Mouse (Mus musculus): ENCODE measurements around the gene Mob2. TPM values are rescaled to one million over a fixed set of nuclear protein-coding genes. Genes with fewer than 3 reads are reported as not detected.

Gene Mob2
- polyA plus RNA-seq, 1 experiment from 2014 or later, result 53.0 TPM

DNA sequence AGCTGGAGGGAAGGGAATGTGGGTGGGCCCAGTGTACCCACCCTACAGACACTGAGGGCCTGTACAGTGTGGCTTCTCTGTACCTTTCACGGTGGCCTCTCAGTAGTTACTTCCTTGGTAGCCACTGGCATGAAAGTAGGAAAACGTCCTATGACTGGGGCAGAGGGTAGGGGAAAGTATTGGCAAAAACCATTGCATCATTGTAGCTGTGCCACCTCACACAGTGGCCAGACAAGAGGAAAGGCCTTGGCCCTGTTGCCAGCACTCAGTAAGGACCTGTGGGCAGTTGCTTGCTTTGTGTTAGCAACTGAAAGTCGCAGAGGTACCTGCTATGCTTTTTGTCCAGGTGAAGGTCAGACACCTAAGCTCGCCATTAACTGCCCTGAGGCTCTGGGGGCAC is 66.7 kb downstream of the Mob2 start:
- Histone ChIP-seq H3K27me3 (no peaks in the 10 kb centered on the region), H3K36me3 (peaks cover 100% of the 10 kb centered on the region), H3K9ac (no peak overlapping the region), H3K27ac (no peak overlapping the region), H3K4me3 (no peak overlapping the region), H3K4me1 (replicated peaks) (peaks cover 11% of the 10 kb centered on the region; the same call in 1 of the 2 replicates), H3K4me2 (no peak overlapping the region), H3K9me3 (no peaks in the 10 kb centered on the region)
- WGBS, result 90% methylated on average over 4 of the region's 4 CpGs
- ATAC-seq (ENCODE audit: low FRiP score), result no peak

DNA sequence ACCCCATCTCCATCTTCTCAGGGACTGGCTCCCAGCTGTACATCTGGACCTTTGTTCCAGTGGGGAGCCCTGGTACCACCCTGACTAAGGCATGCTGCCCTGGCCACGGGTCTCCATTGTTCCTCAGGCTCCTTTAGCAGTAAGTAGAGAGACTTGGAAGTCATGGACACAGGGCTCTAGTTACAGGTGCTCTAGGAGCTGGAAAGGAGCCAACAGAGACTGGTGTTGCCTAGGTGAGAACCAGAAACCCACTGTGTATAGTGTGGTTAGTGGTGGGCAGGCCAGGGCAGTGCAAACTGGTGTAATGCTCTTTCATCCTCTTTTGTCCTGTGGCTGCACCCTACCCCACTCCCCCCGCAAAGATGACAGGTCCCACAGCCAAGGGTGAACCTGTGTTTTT is 69.7 kb downstream of the Mob2 start:
- Histone ChIP-seq H3K4me1 (replicated peaks) (peaks cover 11% of the 10 kb centered on the region; the same call in 1 of the 2 replicates), H3K4me3 (no peak overlapping the region), H3K4me2 (no peak overlapping the region), H3K9me3 (no peaks in the 10 kb centered on the region), H3K27me3 (no peaks in the 10 kb centered on the region), H3K27ac (0 out of 2 replicates have a peak overlapping the region, but pooled peaks have one; percentile 35), H3K36me3 (peaks cover 100% of the 10 kb centered on the region), H3K9ac (no peak overlapping the region)
- WGBS, result 78% methylated on average over 2 of the region's 2 CpGs
- no peak for ATAC-seq (ENCODE audit: low FRiP score)

DNA sequence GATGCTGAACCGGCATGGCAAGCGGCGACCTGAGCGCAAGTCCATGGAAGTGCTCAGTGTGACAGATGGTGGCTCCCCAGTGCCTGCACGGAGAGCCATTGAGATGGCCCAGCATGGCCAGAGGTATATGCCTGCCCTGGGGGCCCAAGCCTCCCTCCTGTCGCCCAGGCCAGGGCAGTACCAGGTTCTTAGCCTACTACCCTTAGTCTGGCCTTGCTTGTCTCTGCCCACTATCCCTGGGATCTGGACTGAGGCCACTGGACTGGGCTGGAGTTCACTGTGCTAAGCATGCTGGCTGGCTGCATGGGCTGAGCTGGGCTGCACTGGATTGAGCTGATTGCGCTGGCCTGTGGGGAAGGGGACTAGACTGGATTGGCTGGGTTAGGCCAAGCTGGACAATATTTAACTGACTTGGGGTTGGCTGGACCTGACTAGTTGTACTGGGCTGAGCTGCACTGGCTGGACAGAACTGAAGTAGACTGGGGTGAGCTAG is 72.5 kb downstream of the Mob2 start:
- ATAC-seq (ENCODE audit: low FRiP score), result no peak
- Histone ChIP-seq H3K9me3 (no peaks in the 10 kb centered on the region), H3K9ac (no peak overlapping the region), H3K27me3 (no peaks in the 10 kb centered on the region), H3K4me2 (no peak overlapping the region), H3K4me3 (no peak overlapping the region), H3K36me3 (peaks cover 99% of the 10 kb centered on the region), H3K27ac (no peak overlapping the region), H3K4me1 (replicated peaks) (peaks cover 11% of the 10 kb centered on the region; the same call in 1 of the 2 replicates)
- WGBS, result 79% methylated on average over 7 of the region's 7 CpGs

DNA sequence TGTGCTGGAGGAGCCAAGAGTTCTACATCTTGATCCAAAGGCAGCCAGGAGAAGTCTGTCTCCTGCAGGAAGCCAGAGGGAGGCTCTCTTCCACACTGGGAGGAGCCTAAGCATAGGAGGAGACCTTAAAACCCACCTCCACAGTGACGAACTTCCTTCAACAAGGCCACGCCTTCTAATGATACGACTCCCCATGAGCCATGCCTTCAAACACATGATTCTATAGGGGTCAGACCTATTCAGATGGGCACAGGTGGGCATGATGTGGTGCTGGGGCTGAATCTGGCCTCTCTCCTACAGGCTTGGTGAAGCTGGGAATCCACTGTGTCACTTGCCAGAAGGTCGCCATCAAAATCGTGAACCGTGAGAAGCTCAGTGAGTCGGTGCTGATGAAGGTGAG is 79.6 kb downstream of the Mob2 start:
- Histone ChIP-seq H3K4me3 (no peak overlapping the region), H3K27me3 (no peaks in the 10 kb centered on the region), H3K36me3 (peaks cover 47% of the 10 kb centered on the region), H3K27ac (no peak overlapping the region), H3K4me2 (no peak overlapping the region), H3K4me1 (replicated peaks) (peaks cover 17% of the 10 kb centered on the region), H3K9me3 (no peaks in the 10 kb centered on the region), H3K9ac (no peak overlapping the region)
- WGBS, result 93% methylated on average over 7 of the region's 7 CpGs
- no peak for ATAC-seq (ENCODE audit: low FRiP score)

DNA sequence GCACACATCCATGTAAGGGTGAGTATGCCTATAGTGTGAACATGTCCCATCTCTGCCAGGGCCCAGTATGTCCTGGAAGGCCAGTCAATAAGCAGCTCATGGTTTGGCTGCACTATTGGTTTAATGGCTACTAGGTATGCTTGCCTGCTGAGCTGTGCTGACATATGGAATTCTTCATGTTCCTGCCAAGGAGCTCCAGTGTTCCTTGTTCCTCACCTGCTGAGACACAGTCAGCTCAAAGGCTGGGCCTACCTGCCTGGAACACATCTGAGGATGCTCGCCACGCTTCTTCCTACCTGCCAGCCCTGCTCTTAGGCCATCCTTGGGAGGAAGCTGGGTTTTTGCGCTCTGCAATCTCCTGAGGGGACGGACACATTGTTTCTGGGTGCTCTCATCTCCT is 81.6 kb downstream of the Mob2 start:
- Histone ChIP-seq H3K36me3 (peaks cover 27% of the 10 kb centered on the region), H3K4me2 (no peak overlapping the region), H3K9me3 (no peaks in the 10 kb centered on the region), H3K27ac (no peak overlapping the region), H3K4me3 (no peak overlapping the region), H3K4me1 (replicated peaks) (peaks cover 17% of the 10 kb centered on the region), H3K9ac (no peak overlapping the region), H3K27me3 (no peaks in the 10 kb centered on the region)
- 94% methylated on average over 4 of the region's 4 CpGs for WGBS
- no peak for ATAC-seq (ENCODE audit: low FRiP score)

DNA sequence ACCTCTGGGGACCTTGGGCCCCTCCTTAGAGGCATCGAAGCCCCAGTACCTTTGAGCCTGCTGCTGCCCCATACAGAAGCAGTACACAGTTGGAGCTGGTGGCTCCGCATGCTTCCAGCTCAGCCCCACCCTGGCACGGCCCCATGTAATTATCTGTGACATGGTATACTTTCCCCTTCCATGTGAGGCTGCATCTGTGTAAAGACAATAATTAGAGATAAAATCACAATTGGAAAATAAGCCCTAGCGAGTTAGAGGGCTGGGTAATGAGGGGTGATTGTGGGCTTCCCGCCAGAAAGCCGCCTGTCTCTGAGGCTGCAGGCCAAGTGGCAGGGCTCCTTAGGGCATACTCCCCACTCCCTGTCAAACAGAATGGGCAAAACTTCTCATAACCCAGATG is 82.9 kb downstream of the Mob2 start:
- Histone ChIP-seq H3K9me3 (no peaks in the 10 kb centered on the region), H3K36me3 (peaks cover 16% of the 10 kb centered on the region), H3K27ac (peak overlapping the region; percentile 55; the same call in 1 of the 2 replicates), H3K4me2 (no peak overlapping the region), H3K27me3 (no peaks in the 10 kb centered on the region), H3K9ac (no peak overlapping the region), H3K4me1 (replicated peaks) (peaks cover 22% of the 10 kb centered on the region), H3K4me3 (no peak overlapping the region)
- 64% methylated on average over 6 of the region's 6 CpGs for WGBS
- peak; percentile 31; the same call in 1 of the 2 replicates for ATAC-seq (ENCODE audit: low FRiP score)

DNA sequence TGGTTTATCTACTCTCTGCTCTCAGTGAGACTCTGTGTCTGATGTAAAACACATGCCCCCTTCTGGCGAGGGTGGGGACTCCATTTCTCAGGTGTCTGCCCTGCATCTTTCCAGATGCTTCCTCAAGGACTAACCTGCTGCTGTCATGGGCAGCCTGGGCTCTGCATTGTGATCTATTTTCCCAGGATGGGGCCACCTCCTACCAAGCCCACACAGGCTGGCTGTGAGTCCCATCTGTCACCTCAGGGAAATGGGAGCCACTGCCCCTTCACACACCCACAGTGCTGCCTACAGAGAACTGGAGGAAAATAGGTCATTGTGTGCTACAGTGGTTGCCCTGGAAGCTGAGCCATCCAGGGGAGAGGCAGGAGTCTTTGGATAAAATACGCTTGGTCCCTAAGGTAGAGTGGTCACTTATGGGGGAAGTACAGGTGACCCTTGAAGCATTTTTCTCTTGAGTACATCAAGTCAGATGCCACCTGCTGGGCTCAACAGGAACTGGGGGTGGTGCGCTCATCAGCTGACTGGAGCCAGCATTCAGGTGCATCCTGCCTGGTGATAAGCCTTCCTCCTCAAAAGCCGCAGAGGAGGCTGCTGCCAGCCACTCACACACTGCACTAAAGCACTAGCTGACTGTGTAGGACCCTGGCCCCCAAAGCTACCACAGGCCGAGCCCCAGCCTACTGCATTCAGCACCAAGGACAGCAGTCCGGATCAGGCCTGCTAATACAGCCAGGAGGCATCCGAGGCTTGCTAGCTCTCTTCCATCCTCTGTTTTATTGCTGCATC is 87.8 kb downstream of the Mob2 start:
- H3K4me3 ChIP-seq, result no peak overlapping the region
- H3K9me3 ChIP-seq, result no peaks in the 10 kb centered on the region
- H3K27ac ChIP-seq, result no peak overlapping the region
- peaks cover 58% of the 10 kb centered on the region for H3K4me1 ChIP-seq (replicated peaks)
- 46% methylated on average over 7 of the region's 7 CpGs for WGBS
- H3K9ac ChIP-seq, result no peak overlapping the region
- no peak overlapping the region for H3K4me2 ChIP-seq
- no peak; the same call in 1 of the 2 replicates for ATAC-seq (ENCODE audit: low FRiP score)
- H3K27me3 ChIP-seq, result no peaks in the 10 kb centered on the region
- no peaks in the 10 kb centered on the region; the same call in 1 of the 2 replicates for H3K36me3 ChIP-seq

DNA sequence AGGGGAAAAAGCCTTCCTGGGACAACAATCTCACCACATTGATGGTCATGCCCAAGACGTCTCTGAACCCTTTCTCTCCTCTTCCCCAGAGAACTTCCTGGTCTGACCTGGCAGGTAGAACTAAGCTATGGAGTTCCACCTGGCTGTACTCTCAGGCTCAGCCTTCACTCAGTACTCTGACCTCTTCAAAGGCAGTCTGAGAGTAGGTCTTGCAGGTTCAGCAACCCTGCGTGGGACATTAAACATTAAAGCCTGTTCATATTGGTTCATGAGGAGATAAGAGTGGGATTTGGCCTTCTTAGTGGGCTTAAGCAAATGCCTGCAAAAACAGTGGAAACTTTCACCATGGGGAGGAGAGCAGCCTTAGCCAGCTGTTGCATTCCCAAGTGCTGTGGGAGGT is 94.6 kb downstream of the Mob2 start:
- Histone ChIP-seq H3K4me3 (no peak overlapping the region), H3K9me3 (no peaks in the 10 kb centered on the region), H3K9ac (no peak overlapping the region), H3K27ac (no peak overlapping the region), H3K4me1 (replicated peaks) (peaks cover 98% of the 10 kb centered on the region), H3K27me3 (no peaks in the 10 kb centered on the region), H3K36me3 (no peaks in the 10 kb centered on the region), H3K4me2 (no peak overlapping the region)
- no peak for ATAC-seq (ENCODE audit: low FRiP score)
- 94% methylated on average over 2 of the region's 2 CpGs for WGBS

DNA sequence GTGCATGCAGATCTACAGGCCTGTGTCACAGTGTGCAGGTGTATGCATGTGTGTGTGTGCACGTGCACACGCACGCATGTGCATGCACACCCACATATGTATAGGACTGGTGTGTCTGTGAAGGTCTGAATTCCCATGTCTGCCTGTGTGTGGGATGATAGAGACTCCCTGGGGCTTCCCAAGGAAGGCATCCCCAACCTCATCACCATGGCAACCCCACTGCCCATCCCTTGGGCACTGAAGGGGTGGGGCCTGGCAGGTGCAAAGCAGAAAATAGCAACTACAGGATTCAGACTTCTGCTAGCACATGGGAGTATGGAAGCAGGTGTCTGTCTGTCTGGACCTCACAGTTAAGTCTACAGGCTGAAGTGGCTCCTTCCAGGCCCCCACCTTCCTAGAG is 98.3 kb downstream of the Mob2 start:
- Histone ChIP-seq H3K9ac (no peak overlapping the region), H3K27ac (0 out of 2 replicates have a peak overlapping the region, but pooled peaks have one; percentile 23), H3K4me2 (no peak overlapping the region), H3K36me3 (no peaks in the 10 kb centered on the region), H3K4me3 (no peak overlapping the region), H3K27me3 (no peaks in the 10 kb centered on the region), H3K9me3 (no peaks in the 10 kb centered on the region), H3K4me1 (replicated peaks) (peaks cover 98% of the 10 kb centered on the region)
- ATAC-seq (ENCODE audit: low FRiP score), result no peak
- WGBS, result 92% methylated on average over 3 of the region's 3 CpGs

DNA sequence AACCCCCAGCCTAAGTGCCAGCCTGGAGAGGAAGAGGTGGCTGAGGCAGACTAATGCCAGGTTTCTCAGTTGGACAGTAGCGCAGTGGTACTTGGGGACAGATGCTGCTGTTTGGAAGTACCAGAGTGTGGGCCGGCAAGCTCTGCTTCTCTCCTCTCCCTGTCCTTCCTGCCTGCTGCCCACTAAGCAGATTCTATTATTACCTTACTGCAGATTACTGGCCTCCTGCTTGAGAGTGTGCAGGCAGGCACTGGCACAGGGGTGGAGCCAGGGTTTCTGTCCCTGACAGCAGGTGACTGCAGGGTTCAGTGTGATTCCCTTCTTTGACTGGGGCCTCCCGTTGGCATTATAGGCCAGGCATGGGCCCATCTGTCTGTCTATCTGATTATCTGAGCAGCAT is 99.4 kb downstream of the Mob2 start:
- Histone ChIP-seq H3K4me1 (replicated peaks) (peaks cover 98% of the 10 kb centered on the region), H3K4me3 (no peak overlapping the region), H3K36me3 (no peaks in the 10 kb centered on the region), H3K27ac (peak overlapping the region; percentile 30; the same call in 1 of the 2 replicates), H3K4me2 (no peak overlapping the region), H3K27me3 (no peaks in the 10 kb centered on the region), H3K9ac (peak overlapping the region; percentile 46; the same call in 1 of the 2 replicates), H3K9me3 (no peaks in the 10 kb centered on the region)
- 67% methylated on average over 3 of the region's 3 CpGs for WGBS
- ATAC-seq (ENCODE audit: low FRiP score), result no peak

DNA sequence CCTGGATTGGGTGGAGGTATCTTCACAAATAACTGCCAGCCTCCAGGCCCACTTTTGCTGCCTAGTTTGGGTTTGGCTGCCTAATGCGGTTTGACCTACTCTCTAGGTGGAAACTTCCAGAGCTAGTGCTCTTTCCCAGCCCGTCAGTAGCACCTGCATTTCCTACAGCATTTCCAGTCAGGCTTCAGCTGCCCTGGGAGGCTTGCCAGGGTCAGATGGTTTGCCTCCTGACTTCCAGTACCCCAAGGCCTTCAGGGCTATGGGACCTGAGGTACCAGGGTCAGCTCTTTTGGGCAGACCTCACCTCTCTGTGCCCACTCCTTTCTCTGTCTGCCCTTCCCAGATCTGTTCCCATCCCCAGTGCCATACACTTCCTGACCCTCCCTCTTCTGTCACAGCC is 99.9 kb downstream of the Mob2 start:
- peaks cover 98% of the 10 kb centered on the region for H3K4me1 ChIP-seq (replicated peaks)
- H3K9ac ChIP-seq, result 0 out of 2 replicates have a peak overlapping the region, but pooled peaks have one; percentile 46
- no peak for ATAC-seq (ENCODE audit: low FRiP score)
- no peak overlapping the region for H3K4me3 ChIP-seq
- WGBS, result 79% methylated on average over 2 of the region's 2 CpGs
- no peaks in the 10 kb centered on the region for H3K9me3 ChIP-seq
- H3K36me3 ChIP-seq, result no peaks in the 10 kb centered on the region
- no peak overlapping the region for H3K4me2 ChIP-seq
- no peaks in the 10 kb centered on the region for H3K27me3 ChIP-seq
- no peak overlapping the region for H3K27ac ChIP-seq

DNA sequence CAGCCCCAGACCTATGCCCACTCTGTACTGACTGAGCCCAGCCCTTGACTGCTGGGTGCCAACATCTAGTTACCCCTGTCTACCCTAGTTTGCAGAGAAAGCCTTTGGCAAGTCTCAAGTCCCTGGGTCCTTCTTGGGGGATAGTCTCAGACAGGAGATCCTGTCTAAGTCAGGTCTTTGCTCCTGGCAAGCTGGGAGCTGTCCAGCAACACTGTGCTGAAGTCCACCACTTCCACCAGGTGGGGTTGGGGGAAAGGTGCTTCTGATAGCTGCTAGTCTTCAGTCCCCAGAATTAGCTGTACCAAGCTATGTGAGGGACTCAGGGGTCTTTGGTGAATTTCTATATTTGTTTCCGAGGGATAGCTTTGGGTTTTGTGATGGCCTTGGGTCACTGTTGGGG is 101.7 kb downstream of the Mob2 start:
- no peaks in the 10 kb centered on the region for H3K36me3 ChIP-seq
- 96% methylated on average over 1 of the region's 1 CpGs for WGBS
- H3K27ac ChIP-seq, result no peak overlapping the region
- no peak for ATAC-seq (ENCODE audit: low FRiP score)
- no peaks in the 10 kb centered on the region for H3K9me3 ChIP-seq
- no peak overlapping the region for H3K9ac ChIP-seq
- no peak overlapping the region for H3K4me3 ChIP-seq
- no peak overlapping the region for H3K4me2 ChIP-seq
- H3K4me1 ChIP-seq (replicated peaks), result peaks cover 98% of the 10 kb centered on the region
- H3K27me3 ChIP-seq, result no peaks in the 10 kb centered on the region
